Mouse (Mus musculus): Measurements from ENCODE around the gene Card6. TPM values are rescaled to one million over a fixed set of nuclear protein-coding genes. Genes with fewer than 3 reads are reported as not detected.

Card6 gene
- polyA plus RNA-seq, 1 experiment, result 1.8 TPM

- TF ChIP-seq POLR2A (IDR thresholded peaks at IDR 0.05; ENCODE audit: low read depth, low read length), result no peak
- no peak for TF ChIP-seq CTCF (IDR thresholded peaks at IDR 0.05; ENCODE audit: borderline replicate concordance, insufficient read depth, low read length)
- 0 out of 2 replicates have a peak overlapping the region, but pooled peaks have one; percentile 5 for H3K27ac ChIP-seq (ENCODE audit: insufficient read depth, low read length)
- no peak overlapping the region for H3K4me3 ChIP-seq (ENCODE audit: insufficient read depth, low read length)
- H3K4me1 ChIP-seq (ENCODE audit: control insufficient read depth, insufficient read depth, low read length), result no peaks in the 10 kb centered on the region; the same call in 1 of the 2 replicates
These were observed 19.3 kb downstream of the Card6 start for GRCm38 (mm10) chr15:5088850-5089608.

GRCm38 (mm10) chr15:5086162-5086561, 22.2 kb downstream of the Card6 start:
- Histone ChIP-seq H3K4me3 (ENCODE audit: insufficient read depth, low read length) (no peak overlapping the region), H3K27ac (ENCODE audit: insufficient read depth, low read length) (no peak overlapping the region), H3K4me1 (ENCODE audit: control insufficient read depth, insufficient read depth, low read length) (no peaks in the 10 kb centered on the region; the same call in 1 of the 2 replicates)
- TF ChIP-seq CTCF (IDR thresholded peaks at IDR 0.05; ENCODE audit: borderline replicate concordance, insufficient read depth, low read length), result no peak
- TF ChIP-seq POLR2A (IDR thresholded peaks at IDR 0.05; ENCODE audit: low read depth, low read length), result no peak

- Histone ChIP-seq H3K4me1 (ENCODE audit: control insufficient read depth, insufficient read depth, low read length) (no peaks in the 10 kb centered on the region), H3K27ac (ENCODE audit: insufficient read depth, low read length) (no peak overlapping the region), H3K4me3 (ENCODE audit: insufficient read depth, low read length) (no peak overlapping the region)
- TF ChIP-seq POLR2A (IDR thresholded peaks at IDR 0.05; ENCODE audit: low read depth, low read length) (no peak), CTCF (IDR thresholded peaks at IDR 0.05; ENCODE audit: borderline replicate concordance, insufficient read depth, low read length) (no peak)
These were observed 27.1 kb downstream of the Card6 start for GRCm38 (mm10) chr15:5081235-5081634.

GRCm38 (mm10) chr15:5068801-5069518, 39.4 kb downstream of the Card6 start:
- Histone ChIP-seq H3K27ac (ENCODE audit: insufficient read depth, low read length) (no peak overlapping the region), H3K4me1 (ENCODE audit: control insufficient read depth, insufficient read depth, low read length) (no peaks in the 10 kb centered on the region), H3K4me3 (ENCODE audit: insufficient read depth, low read length) (no peak overlapping the region)
- TF ChIP-seq CTCF (IDR thresholded peaks at IDR 0.05; ENCODE audit: borderline replicate concordance, insufficient read depth, low read length), result peak; percentile 70; the same call in 1 of the 2 replicates
- no peak for TF ChIP-seq POLR2A (IDR thresholded peaks at IDR 0.05; ENCODE audit: low read depth, low read length)

GRCm38 (mm10) chr15:5063635-5064034, 44.7 kb downstream of the Card6 start, which contains the start of gene C7:
C7 (minus strand) TSS chr15:5063740.
- H3K27ac ChIP-seq (ENCODE audit: insufficient read depth, low read length), result no peak within 1 kb of the TSS

More at GRCm38 (mm10) chr15:5063635-5064034, 44.7 kb downstream of the Card6 start, which contains the start of gene C7:
- TF ChIP-seq CTCF (IDR thresholded peaks at IDR 0.05; ENCODE audit: borderline replicate concordance, insufficient read depth, low read length), result no peak
- TF ChIP-seq POLR2A (IDR thresholded peaks at IDR 0.05; ENCODE audit: low read depth, low read length), result no peak
- Histone ChIP-seq H3K4me1 (ENCODE audit: control insufficient read depth, insufficient read depth, low read length) (no peaks in the 10 kb centered on the region), H3K4me3 (ENCODE audit: insufficient read depth, low read length) (no peak within 1 kb of the TSS)

Other genes with a start within 250 kb of the Card6 start
- gene Mroh2b, start 209.8 kb downstream of the Card6 start, polyA plus RNA-seq (2011; ENCODE audit: insufficient read length, low read depth, missing spikeins), result not detected in 2 replicates
- 0.19 TPM in 1 of 2 replicates, not detected in the other for gene C7, start 44.8 kb downstream of the Card6 start, polyA plus RNA-seq (2011; ENCODE audit: insufficient read length, low read depth, missing spikeins)
- 606 and 706 TPM in 2 replicates for gene Rpl37, start 8.1 kb upstream of the Card6 start, polyA plus RNA-seq (2011; ENCODE audit: insufficient read length, low read depth, missing spikeins)
- 32.0 and 41.2 TPM in 2 replicates for gene Prkaa1, start 35.3 kb upstream of the Card6 start, polyA plus RNA-seq (2011; ENCODE audit: insufficient read length, low read depth, missing spikeins)
- gene Ttc33, start 77.0 kb upstream of the Card6 start, polyA plus RNA-seq (2011; ENCODE audit: insufficient read length, low read depth, missing spikeins), result 23.2 and 28.7 TPM in 2 replicates
- gene Ptger4, start 135.6 kb upstream of the Card6 start, polyA plus RNA-seq (2011; ENCODE audit: insufficient read length, low read depth, missing spikeins), result 4.0 and 4.3 TPM in 2 replicates